Mouse (Mus musculus) lung, postnatal 4 days (tissue): ENCODE data around the gene Cnot11.
A peak's percentile ranks its signal among the peaks of the same experiment; 100 is the strongest.

ENCODE experiments used
- DNase-seq, 2 experiments: peaks; one replicate each; pipeline ENCODE4 v3.0.0; 2021

Gene Cnot11

DNA sequence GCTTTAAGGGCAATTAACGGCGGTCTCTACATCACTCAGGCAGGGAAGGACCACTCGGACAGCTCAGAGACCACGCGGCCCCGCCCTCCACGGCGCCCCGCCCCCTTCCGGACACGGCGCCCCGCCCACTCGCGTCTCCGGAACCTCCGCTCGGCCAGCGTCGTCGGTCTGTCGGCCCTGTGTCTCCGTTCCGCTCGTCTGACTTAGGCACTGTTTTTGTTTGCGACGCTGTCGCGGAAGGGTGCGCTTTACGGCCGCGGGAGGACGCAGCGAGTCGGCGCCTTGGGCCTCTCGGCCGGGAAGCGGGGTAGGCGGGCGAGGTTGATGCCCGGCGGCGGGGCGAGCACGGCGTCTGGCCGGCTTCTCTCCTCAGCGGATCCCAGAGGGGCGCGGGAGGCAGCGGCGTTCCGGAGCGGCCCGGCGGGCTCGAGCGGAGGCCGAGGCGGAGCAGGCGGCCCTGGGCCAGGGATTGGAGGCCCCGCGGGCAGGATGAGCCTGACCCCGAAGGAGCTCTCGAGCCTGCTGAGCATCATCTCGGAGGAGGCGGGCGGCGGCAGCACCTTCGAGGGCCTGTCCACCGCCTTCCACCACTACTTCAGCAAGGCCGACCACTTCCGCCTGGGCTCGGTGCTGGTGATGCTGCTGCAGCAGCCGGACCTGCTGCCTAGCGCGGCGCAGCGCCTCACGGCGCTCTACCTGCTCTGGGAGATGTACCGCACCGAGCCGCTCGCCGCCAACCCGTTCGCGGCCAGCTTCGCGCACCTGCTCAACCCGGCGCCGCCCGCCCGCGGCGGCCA lies 921 bp downstream of the Cnot11 start:
- DNase-seq: peak; percentile 98 to 99

DNA sequence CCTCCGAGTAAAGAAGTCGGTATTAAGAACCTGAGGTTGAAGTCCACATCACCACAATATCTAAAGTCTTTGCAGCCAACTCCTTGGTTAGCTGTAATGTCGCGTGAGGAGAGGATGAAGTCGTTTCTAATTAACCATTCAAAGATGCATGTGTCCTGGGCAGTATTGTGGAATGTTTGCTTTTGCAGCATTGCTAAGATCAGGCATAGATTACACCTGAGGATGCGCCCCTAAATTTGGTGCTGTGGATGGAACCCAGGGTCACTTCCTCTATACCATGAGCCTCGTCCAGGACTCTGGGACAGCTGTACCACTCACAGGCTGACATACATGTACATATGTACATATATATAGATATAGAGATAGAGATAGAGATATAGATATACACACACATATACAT lies 1.9 kb downstream of the Cnot11 start:
- DNase-seq: no peak

DNA sequence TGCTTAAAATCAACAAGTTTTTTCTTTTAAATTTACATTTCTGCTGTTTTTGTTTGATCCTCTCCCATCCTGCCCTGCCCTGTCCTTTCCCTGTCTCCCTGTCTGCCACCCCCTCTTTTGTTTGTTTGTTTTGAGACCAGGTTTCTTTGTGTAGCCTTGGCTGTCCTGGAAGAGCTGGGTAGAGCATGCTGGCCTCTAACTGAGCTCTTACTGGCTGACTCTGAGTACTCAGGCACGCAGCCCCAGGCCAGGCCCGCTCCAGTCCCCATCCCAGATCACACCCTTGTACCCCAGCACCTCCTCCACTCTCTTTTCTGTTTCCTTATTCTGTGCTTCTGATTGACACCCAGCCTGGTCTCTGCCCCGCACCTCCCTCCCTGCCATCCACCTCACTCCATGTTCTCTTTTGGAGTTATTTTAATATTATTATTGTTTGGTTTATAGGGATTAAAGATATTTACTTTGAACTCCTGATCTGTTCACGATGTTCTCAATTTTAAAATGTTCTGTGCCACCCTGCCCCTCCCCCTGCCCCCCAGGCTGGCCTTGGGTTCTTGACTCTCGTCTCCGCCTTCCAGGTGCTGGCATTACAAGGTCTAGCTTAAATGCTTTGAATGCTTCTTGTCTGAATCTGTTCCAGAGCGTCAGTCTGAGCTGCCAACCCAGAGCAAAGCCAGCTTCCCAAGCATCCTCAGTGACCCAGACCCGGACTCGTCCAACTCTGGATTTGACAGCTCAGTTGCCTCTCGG lies 3.0 kb downstream of the Cnot11 start:
- no peak for DNase-seq

DNA sequence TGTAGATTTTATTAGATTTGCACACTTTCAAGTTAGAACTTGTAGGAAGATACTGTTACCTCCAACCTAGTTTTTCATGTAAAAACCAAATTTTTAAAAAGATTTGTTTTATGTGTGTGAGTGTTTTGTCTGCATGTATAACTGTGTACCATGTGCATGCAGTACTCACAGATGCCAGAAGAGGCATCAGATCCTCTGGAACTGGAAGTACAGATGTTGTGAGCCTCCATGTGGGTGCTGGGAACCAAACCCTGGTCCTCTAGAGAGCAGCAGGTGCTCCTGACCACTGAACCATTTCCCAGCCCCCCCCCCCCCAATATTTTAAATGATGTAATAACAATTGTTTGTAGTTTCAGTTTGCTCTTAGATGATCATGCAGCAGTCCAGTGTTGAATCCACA lies 5.8 kb downstream of the Cnot11 start:
- no peak for DNase-seq

- DNase-seq: peak in 1 of 2 experiments; percentile 37
Observed at GRCm38 (mm10) chr1:39545589-39545988, 10.8 kb downstream of the Cnot11 start.

DNA sequence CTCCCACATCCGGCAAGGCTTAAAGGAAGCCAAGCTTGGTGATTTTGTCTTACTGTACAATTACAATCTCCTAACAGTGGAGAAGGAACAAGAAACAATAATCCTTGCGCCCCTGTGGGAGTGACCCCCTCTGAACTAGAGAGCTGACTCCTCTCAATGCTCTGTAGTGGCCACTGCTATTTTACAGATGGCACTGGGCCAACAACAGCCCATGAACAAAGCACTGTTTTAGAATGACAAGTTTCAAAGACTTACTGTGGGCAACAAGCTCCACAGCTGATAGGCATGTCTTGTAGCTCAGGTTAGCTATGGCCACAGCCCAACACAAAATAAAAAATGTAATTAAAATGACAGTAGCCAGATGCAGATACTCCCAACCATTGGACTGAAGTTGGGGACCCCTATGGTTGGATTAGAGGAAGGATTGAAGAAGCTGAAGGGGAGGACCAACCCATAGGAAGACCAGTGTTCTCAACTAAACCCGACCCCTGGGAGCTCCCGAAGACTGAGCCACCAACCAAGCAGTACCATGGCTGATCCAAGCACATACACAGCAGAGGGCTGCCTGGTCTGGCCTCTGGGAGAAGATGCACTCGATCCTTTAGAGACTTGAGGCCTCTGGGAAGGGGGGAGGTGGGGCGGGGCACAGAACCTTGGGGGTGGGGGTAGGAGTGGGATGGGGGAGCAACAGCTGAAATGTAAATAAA lies 11.5 kb downstream of the Cnot11 start:
- DNase-seq: no peak

- DNase-seq: no peak
Observed at GRCm38 (mm10) chr1:39547238-39547637, 12.4 kb downstream of the Cnot11 start.

GRCm38 (mm10) chr1:39549831-39550230 lies 15.0 kb downstream of the Cnot11 start:
- peak in 1 of 2 experiments; percentile 34 for DNase-seq

- DNase-seq: no peak
Observed at GRCm38 (mm10) chr1:39555556-39556415, 21.0 kb downstream of the Cnot11 start.

GRCm38 (mm10) chr1:39559009-39559408 lies 24.2 kb downstream of the Cnot11 start:
- DNase-seq: no peak

DNA sequence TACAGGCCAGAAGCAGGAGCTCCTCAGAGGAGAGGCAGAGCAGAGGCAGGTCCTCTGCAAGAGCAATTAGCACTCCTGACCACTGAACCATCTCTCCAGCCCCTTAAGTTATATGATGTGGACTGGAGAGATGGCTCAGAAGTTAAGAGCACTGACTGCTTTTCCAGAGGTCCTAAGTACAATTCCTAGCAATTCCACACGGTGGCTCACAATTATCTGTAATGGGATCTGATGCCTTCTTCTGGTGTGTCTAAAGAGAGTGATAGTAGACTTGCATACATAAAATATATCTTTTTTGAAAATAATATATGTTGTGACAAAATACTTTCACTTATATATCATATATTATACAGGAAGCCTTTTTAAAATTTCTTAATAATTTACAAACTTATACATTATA lies 27.1 kb downstream of the Cnot11 start:
- DNase-seq: no peak

DNA sequence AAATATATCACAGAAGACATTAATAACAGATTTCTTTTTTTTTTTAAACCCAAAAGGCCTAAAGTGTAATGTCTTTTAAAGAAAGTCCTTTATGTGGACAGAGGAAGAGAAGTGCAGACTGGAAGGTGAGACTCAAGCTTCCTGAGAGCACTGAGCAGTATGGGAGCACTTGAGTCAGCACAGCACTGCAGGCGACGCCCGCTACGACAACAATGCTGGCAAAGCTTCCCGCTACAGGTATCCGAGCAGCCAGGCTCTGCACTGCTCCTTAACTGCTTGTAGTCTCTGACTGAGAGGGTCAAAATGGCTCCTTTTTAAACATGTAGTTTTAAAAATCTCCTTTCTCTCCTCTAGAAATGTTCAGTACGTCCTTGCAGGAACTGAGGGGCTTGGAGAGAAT lies 28.4 kb downstream of the Cnot11 start:
- peak in 1 of 2 experiments; percentile 29 for DNase-seq

DNA sequence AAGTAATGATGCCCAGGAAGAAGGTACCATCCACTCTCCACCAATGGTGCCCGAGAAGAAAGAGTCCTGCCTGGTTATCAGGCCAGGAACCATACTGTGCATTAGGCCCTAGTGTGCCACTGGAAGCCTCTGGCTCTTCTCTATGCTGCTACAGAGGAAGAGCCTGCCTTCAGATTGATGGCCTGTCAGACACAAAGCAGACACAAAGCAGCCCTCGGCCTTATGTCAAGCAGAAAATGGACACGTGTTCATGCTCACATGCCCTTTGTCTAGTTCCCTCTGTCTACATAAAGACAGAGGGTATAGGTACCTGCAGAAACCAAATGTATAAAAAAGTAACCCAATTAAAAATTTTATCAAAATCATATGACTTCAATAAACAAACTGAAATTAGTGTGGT lies 29.8 kb downstream of the Cnot11 start:
- DNase-seq: no peak

GRCm38 (mm10) chr1:39568079-39568478 lies 33.3 kb downstream of the Cnot11 start:
- DNase-seq: no peak

DNA sequence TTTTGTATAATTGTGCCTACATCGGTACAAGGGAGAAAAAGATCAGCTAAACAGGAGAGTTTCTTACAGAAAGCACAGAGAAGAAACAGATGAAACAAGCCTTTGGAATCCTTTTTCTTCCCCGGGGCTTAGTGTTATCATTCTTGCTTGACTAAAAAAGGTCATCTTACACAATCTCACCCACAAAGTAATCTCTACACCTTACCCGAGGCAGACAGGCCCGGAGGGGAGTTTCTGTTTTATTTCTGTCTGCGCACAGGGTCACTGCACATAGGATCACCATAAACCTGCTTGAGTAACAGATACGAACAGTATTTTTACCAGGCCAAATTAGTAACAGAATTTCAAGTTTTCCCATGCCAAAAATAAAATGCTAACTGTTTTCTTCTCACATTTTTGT lies 36.9 kb downstream of the Cnot11 start:
- DNase-seq: no peak

DNA sequence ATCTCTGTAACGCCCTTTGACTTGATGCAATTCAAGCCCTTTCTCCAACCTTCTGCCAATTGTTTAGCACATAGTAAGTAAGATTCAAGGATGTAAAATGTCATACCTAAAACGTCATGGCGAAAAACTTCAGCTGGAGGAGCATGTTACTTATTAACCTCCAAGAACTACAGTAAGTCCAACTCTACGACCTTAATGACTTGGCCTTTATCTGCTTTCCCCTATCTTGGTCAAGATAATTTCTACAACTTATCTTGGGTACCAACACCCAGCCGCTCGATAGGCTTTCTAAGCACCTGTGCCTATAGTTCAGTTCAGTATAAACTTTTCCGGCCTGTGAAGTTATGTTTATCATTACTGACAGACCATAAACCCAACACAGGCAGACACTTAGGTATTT lies 39.1 kb downstream of the Cnot11 start:
- no peak for DNase-seq

- DNase-seq: no peak
Observed at GRCm38 (mm10) chr1:39575778-39576375, 41.1 kb downstream of the Cnot11 start.

GRCm38 (mm10) chr1:39576431-39577243 lies 41.8 kb downstream of the Cnot11 start:
- DNase-seq: peak; percentile 75 to 76

DNA sequence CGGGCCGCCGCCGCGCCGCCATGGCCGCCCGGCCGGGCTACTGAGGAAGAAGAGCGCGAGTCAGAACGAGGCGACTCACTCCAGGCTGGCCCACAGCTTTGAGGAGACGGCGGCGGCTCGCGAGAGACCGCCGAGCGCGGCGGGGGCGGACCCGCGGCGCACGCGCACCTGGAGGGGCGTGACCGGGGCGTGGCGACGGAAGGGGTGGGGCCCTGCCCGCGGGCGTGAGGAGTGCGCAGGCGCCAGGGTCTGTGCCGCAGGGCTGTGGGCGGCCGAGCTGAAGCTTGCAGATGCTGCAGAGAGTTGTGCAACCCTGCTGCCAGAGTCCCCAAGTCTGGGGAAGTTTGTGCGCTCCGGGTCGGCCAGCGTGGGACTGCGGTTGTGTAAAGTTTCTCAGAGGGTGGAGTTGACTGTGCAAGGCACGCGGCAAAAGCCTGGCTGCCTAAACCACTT lies 42.5 kb downstream of the Cnot11 start, which contains the start of gene Rnf149:
Gene Rnf149 (minus strand): TSS at position 153 of the 453 bp plus-strand sequence.
- peak; percentile 98 for DNase-seq

DNA sequence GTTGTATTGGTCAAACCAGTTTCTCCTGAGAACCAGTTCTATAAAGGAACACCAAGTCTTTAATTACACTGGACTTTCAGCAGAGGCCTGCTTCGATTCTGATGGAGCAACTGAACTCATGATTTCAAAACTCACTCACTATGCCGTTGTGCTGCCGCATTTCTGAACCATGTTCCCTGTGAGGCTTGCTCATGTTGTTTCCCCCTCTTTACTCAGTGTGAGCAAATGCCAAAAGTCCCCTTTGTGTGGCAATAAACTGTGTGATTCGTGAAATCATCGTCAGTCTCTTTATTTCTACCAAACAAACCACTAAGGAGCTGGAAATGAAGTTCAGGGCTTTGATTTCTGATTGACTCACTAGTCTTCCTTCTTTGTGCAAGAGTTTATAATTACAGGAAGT lies 43.7 kb downstream of the Cnot11 start:
- peak in 1 of 2 experiments; percentile 39 for DNase-seq

DNA sequence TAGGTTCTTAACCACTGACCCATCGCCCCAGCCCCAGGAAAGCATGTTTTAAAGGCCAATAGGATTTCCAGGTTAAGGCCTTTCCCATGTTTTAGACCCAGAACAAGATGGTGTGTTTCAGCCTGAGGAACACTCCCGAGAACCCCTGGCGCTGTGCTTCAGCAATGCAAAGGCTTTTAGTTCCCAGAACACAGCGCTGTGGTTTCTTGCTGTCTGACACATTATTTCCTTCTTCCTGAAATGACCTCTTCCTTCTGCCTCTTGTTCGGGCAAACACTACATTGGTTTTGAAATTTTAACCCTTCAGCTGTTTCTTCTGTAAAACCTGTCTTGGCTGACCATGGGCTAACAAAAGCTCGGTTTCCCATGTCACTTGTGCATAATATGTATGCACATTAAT lies 44.3 kb downstream of the Cnot11 start:
- DNase-seq: peak; percentile 33 to 50
